Mouse (Mus musculus): ENCODE measurements around the gene Asb15.

GRCm38 (mm10) chr6:24564886-24565285 is 36.9 kb downstream of the Asb15 start:
- TF ChIP-seq POLR2A (IDR thresholded peaks at IDR 0.05; ENCODE audit: insufficient read depth, low read depth, low read length), result no peak
- no peak for TF ChIP-seq CTCF (IDR thresholded peaks at IDR 0.05)
- TF ChIP-seq EP300 (IDR thresholded peaks at IDR 0.05; ENCODE audit: insufficient read depth, low read depth, low read length), result no peak
